Mouse (Mus musculus) kidney, embryonic 14.5 days (tissue): ENCODE measurements around the gene Fam120b. TPM values are rescaled to one million over a fixed set of nuclear protein-coding genes. Genes with fewer than 3 reads are reported as not detected.
A peak's percentile ranks its signal among the peaks of the same experiment; 100 is the strongest.

Experiments used
- ATAC-seq: fragments of 200-750 bp; cut with Nextera tagmentation; 2 replicates; pipeline ENCODE4 v1.8.0; 2017; ENCODE audit warnings: moderate number of reproducible peaks, mild to moderate bottlenecking, moderate TSS enrichment, moderate library complexity; ENCODE audit not compliant: low FRiP score, low TSS enrichment
- H3K27ac ChIP-seq: fragments of 300-500 bp; sonication (generic); 2 replicates; pipeline ENCODE4 v1.5.1; 2014; ENCODE audit warnings: low read depth, mild to moderate bottlenecking, low read length, moderate library complexity, mixed read lengths
- H3K27me3 ChIP-seq: fragments of 300-500 bp; sonication (generic); 2 replicates; pipeline ENCODE4 v1.6.1; 2014; ENCODE audit warnings: mild to moderate bottlenecking, low read length; ENCODE audit not compliant: control insufficient read depth, insufficient read depth
- H3K36me3 ChIP-seq: fragments of 300-500 bp; sonication (generic); 2 replicates; pipeline ENCODE4 v1.6.1; 2014; ENCODE audit warnings: low read length, mixed read lengths; ENCODE audit not compliant: control insufficient read depth, insufficient read depth
- H3K4me1 ChIP-seq: fragments of 300-500 bp; sonication (generic); 2 replicates; pipeline ENCODE4 v1.6.1; 2014; ENCODE audit warnings: low read length, mixed read lengths; ENCODE audit not compliant: control insufficient read depth, insufficient read depth
- H3K4me2 ChIP-seq: fragments of 300-500 bp; sonication (generic); replicated peaks from 2 replicates; pipeline ENCODE4 v1.6.1; 2014; ENCODE audit warnings: low read depth, mild to moderate bottlenecking, low read length
- H3K4me3 ChIP-seq: fragments of 300-500 bp; sonication (generic); 2 replicates; pipeline ENCODE4 v1.5.1; 2014; ENCODE audit warnings: mild to moderate bottlenecking, low read length
- H3K9ac ChIP-seq: fragments of 300-500 bp; sonication (generic); 2 replicates; pipeline ENCODE4 v1.6.1; 2014; ENCODE audit warnings: low read depth, mild to moderate bottlenecking, low read length, moderate library complexity
- H3K9me3 ChIP-seq: fragments of 300-500 bp; sonication (generic); 2 replicates; pipeline ENCODE4 v1.6.1; 2016; ENCODE audit warnings: low read length; ENCODE audit not compliant: control insufficient read depth
- WGBS: fragments of 180-500 bp; shearing (Covaris S2); extraction: QIAGEN DNeasy Blood & Tissue Kit; methylation state at CpG from one replicate; pipeline ENCODE4 v1.1.7; 2014; 5-methylcytosine and 5-hydroxymethylcytosine counted together
- polyA plus RNA-seq: library from polyadenylated mRNA; unstranded; fragments of >200 nt; fragmentation: Nextera tagmentation; extraction: Ambion mirVana; gene quantifications from 2 replicates; pipeline ENCODE4 v1.2.1, GENCODE M21; 2014

Fam120b gene
- polyA plus RNA-seq, 1 experiment from 2014 or later: 29.4 TPM

GRCm38 (mm10) chr17:15389356-15389755, 6.6 kb upstream of the Fam120b start:
- no peaks in the 10 kb centered on the region for H3K9me3 ChIP-seq
- no peaks in the 10 kb centered on the region for H3K36me3 ChIP-seq
- H3K4me2 ChIP-seq: no peak overlapping the region
- H3K9ac ChIP-seq: no peak overlapping the region
- no peak overlapping the region for H3K27ac ChIP-seq
- WGBS: 69% methylated on average over 8 of the region's 8 CpGs
- no peaks in the 10 kb centered on the region for H3K27me3 ChIP-seq
- H3K4me1 ChIP-seq: no peaks in the 10 kb centered on the region
- H3K4me3 ChIP-seq: no peak overlapping the region
- 0 out of 2 replicates have a peak, but pooled peaks have one; percentile 28 for ATAC-seq

GRCm38 (mm10) chr17:15401716-15402115, 5.7 kb downstream of the Fam120b start:
- no peak overlapping the region for H3K9ac ChIP-seq
- peaks cover 42% of the 10 kb centered on the region for H3K36me3 ChIP-seq

GRCm38 (mm10) chr17:15406576-15406975, 10.6 kb downstream of the Fam120b start:
- H3K4me3 ChIP-seq: no peak overlapping the region
- H3K9ac ChIP-seq: no peak overlapping the region
- H3K27me3 ChIP-seq: no peaks in the 10 kb centered on the region
- 94% methylated on average over 2 of the region's 2 CpGs for WGBS
- no peaks in the 10 kb centered on the region for H3K4me1 ChIP-seq
- H3K4me2 ChIP-seq: no peak overlapping the region
- peaks cover 76% of the 10 kb centered on the region for H3K36me3 ChIP-seq
- ATAC-seq: no peak
- H3K9me3 ChIP-seq: no peaks in the 10 kb centered on the region
- no peak overlapping the region for H3K27ac ChIP-seq

More at GRCm38 (mm10) chr17:15401716-15402115, 5.7 kb downstream of the Fam120b start:
- Histone ChIP-seq H3K4me1 (peaks cover 5% of the 10 kb centered on the region; the same call in 1 of the 2 replicates), H3K4me2 (no peak overlapping the region), H3K4me3 (no peak overlapping the region), H3K9me3 (no peaks in the 10 kb centered on the region), H3K27me3 (no peaks in the 10 kb centered on the region), H3K27ac (no peak overlapping the region)
- no peak for ATAC-seq
- WGBS: 98% methylated on average over 17 of the region's 17 CpGs

GRCm38 (mm10) chr17:15409261-15409660, 13.3 kb downstream of the Fam120b start:
- Histone ChIP-seq H3K36me3 (peaks cover 62% of the 10 kb centered on the region), H3K9me3 (no peaks in the 10 kb centered on the region), H3K4me2 (no peak overlapping the region), H3K27me3 (no peaks in the 10 kb centered on the region), H3K27ac (no peak overlapping the region), H3K4me1 (no peaks in the 10 kb centered on the region), H3K9ac (no peak overlapping the region), H3K4me3 (no peak overlapping the region)
- WGBS: 89% methylated on average over 10 of the region's 10 CpGs
- ATAC-seq: no peak

GRCm38 (mm10) chr17:15410861-15411260, 14.9 kb downstream of the Fam120b start:
- no peak overlapping the region for H3K27ac ChIP-seq
- no peak overlapping the region for H3K9ac ChIP-seq
- H3K36me3 ChIP-seq: peaks cover 64% of the 10 kb centered on the region
- no peaks in the 10 kb centered on the region for H3K4me1 ChIP-seq
- ATAC-seq: no peak
- H3K9me3 ChIP-seq: no peaks in the 10 kb centered on the region
- WGBS: 86% methylated on average over 1 of the region's 1 CpGs
- no peak overlapping the region for H3K4me2 ChIP-seq
- H3K4me3 ChIP-seq: no peak overlapping the region
- no peaks in the 10 kb centered on the region for H3K27me3 ChIP-seq

- 94% methylated on average over 12 of the region's 12 CpGs for WGBS
- no peaks in the 10 kb centered on the region for H3K27me3 ChIP-seq
- H3K4me2 ChIP-seq: no peak overlapping the region
- no peaks in the 10 kb centered on the region for H3K9me3 ChIP-seq
- H3K4me3 ChIP-seq: no peak overlapping the region
- no peak overlapping the region for H3K9ac ChIP-seq
- H3K4me1 ChIP-seq: no peaks in the 10 kb centered on the region
- no peak for ATAC-seq
- H3K27ac ChIP-seq: no peak overlapping the region
- peaks cover 61% of the 10 kb centered on the region for H3K36me3 ChIP-seq
These were observed 20.7 kb downstream of the Fam120b start for GRCm38 (mm10) chr17:15416596-15417215.

- ATAC-seq: 0 out of 2 replicates have a peak, but pooled peaks have one; percentile 62
- Histone ChIP-seq H3K4me3 (no peak overlapping the region), H3K36me3 (peaks cover 76% of the 10 kb centered on the region), H3K4me1 (no peaks in the 10 kb centered on the region), H3K27me3 (no peaks in the 10 kb centered on the region), H3K27ac (no peak overlapping the region), H3K9me3 (no peaks in the 10 kb centered on the region), H3K9ac (no peak overlapping the region), H3K4me2 (no peak overlapping the region)
- WGBS: 91% methylated on average over 8 of the region's 8 CpGs
These were observed 23.5 kb downstream of the Fam120b start for GRCm38 (mm10) chr17:15419534-15419933.

- Histone ChIP-seq H3K27me3 (no peaks in the 10 kb centered on the region), H3K4me2 (no peak overlapping the region), H3K27ac (no peak overlapping the region), H3K9ac (no peak overlapping the region), H3K4me1 (no peaks in the 10 kb centered on the region), H3K36me3 (peaks cover 74% of the 10 kb centered on the region), H3K9me3 (no peaks in the 10 kb centered on the region), H3K4me3 (no peak overlapping the region)
- no peak for ATAC-seq
- WGBS: 89% methylated on average over 8 of the region's 8 CpGs
These were observed 24.1 kb downstream of the Fam120b start for GRCm38 (mm10) chr17:15420021-15420603.

- WGBS: 96% methylated on average over 6 of the region's 6 CpGs
- Histone ChIP-seq H3K4me3 (no peak overlapping the region), H3K4me1 (no peaks in the 10 kb centered on the region), H3K9me3 (no peaks in the 10 kb centered on the region), H3K36me3 (peaks cover 78% of the 10 kb centered on the region), H3K4me2 (no peak overlapping the region), H3K9ac (no peak overlapping the region), H3K27me3 (no peaks in the 10 kb centered on the region), H3K27ac (no peak overlapping the region)
- no peak for ATAC-seq
These were observed 25.4 kb downstream of the Fam120b start for GRCm38 (mm10) chr17:15421446-15421845.
